Mouse (Mus musculus) kidney, adult 2 months (tissue): ENCODE data around the gene Ppp2r5d.

Experiments used
- CTCF ChIP-seq: fragments of 200-500 bp; conservative IDR thresholded peaks from 2 replicates; pipeline ENCODE4 v1.5.1; 2011; ENCODE audit warnings: low read depth, mild to moderate bottlenecking, control low read depth, low read length, moderate library complexity, mixed read lengths; ENCODE audit not compliant: insufficient read depth, insufficient read length
- POLR2A ChIP-seq: fragments of 200-500 bp; IDR thresholded peaks from one replicate; pipeline ENCODE4 v1.6.1; 2011; ENCODE audit warnings: low read depth, low read length, control low read depth

GRCm38 (mm10) chr17:46682654-46683389 lies 22.1 kb downstream of the Ppp2r5d start:
- TF ChIP-seq POLR2A (no peak), CTCF (no peak)
